Mouse (Mus musculus): Measurements from ENCODE around the gene Mapt.

DNA sequence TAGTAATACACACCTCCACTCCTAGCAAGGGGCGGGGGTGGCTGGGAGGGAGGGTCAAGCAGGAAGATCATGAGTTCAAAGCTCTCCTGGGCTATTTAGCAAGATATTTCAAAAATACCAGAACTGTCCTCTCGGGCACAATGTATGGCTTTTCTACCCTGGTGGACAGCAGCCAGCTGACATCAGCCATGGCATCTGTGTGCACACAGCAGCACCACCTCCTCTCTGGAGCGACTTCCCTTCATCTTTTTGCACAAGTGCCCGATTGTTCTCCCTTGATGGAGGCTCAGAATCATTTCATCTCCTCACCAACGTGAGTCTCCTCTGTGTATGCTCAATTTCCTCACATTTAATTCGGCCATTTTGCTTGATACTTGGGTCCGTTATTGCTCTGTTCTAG, 44.6 kb downstream of the Mapt start:
- TF ChIP-seq E2F4 (IDR thresholded peaks at IDR 0.05; ENCODE audit: insufficient read depth) (no peak), USF1 (IDR thresholded peaks at IDR 0.05; ENCODE audit: low read depth) (no peak), POLR2A (IDR thresholded peaks at IDR 0.05; ENCODE audit: insufficient read length, low read depth) (no peak), MYOD1 (IDR thresholded peaks at IDR 0.05; ENCODE audit: control insufficient read depth in 1 of 3, insufficient read length in 2 of 3, low read depth in 2 of 3) (no peak), MAX (IDR thresholded peaks at IDR 0.05; ENCODE audit: low read depth) (no peak), TCF12 (IDR thresholded peaks at IDR 0.05; ENCODE audit: insufficient read depth, poor library complexity, severe bottlenecking) (no peak), SRF (IDR thresholded peaks at IDR 0.05; ENCODE audit: control insufficient read depth, insufficient read length, low read depth) (no peak)
